Mouse (Mus musculus): ENCODE data around the gene Ndufaf2. TPM values are rescaled to one million over a fixed set of nuclear protein-coding genes. Genes with fewer than 3 reads are reported as not detected.

Gene Ndufaf2
- total RNA-seq (2023) = 1 to 10 TPM; 4.7 to 8.3 TPM

DNA sequence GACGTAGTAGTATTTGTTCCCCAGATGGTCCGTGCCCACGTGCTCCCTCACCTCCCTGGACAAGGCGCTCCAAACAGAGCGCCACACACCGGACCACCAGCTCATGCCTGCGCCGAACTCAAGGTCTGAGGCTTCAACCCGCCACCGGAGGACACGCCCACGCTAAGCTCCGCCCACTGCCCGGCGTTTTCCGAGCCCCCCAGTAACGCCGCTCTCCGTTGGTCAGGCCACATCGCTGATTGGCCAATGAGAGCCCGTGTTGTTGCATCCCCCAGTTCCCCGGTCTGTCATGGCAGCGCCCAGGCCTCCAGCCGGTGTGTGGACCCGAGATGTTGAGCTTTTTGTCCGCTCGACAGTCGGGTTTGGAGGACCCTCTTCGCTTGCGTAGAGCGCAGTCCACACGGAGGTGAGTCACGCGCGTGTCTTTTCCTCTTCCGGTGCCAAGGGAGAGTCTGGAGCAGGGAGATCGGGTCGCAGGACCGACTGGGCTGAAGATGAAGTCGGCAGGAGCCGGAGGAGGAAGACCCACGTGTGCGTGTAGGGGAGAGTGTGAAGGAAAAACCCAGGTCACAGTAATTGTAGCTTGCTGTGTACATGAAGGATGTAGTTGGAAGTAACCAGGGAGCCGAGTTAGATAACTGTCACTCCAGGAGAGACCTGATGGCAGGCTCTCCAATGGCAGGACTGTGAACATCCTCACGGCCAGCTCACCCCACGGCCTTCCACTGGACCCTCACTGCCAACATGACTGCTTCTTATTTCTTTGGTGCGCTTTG lies at the start of gene Ndufaf2, which contains the start of gene Ercc8:
Gene Ndufaf2 (minus strand): TSS at position 159 of the 776 bp plus-strand sequence.
Gene Ercc8 (plus strand): TSS at position 267 of the 776 bp plus-strand sequence.

DNA sequence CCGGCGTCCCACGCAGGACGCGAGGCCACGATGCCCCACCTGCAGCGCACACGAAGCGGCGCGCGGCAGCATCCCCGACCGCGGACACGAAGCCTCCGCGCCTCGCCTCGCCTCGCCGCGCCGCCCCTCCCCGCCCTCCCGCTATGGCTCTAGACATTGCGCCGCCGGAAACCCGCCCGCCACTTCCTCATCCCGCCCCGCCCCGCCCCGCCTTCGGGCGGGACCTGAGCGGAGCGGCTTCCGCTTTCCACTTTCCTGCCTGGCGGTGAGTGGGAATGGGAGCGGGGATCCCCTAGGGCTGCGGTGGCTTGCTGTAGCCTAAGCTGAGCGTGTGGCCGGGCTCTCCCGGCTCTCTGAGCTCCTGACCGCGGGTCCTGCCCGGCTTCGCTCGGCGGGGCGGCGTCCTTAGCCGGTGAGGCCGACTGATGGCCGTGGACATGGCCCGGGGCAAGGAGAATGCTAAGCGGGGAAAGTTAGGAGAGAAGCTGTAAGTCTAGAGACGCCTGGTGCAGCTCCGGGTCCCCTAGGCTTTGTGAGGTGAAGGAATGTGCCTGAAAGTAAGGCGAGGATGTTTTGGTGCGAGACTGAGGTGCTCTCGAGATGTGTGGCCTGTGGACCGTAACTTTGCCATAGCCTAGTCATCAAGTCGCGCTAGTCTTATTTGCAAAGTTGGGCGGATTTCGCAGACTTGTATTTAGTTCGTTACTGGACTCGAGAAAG lies 114.0 kb downstream of the Ndufaf2 start, which contains the start of gene Smim15:
Gene Smim15 (plus strand): TSS at position 225 of the 720 bp plus-strand sequence.

Other genes starting within 250 kb of the Ndufaf2 start
- 10 to 100 TPM; 30.5 to 32.9 TPM for gene Smim15, start 114.2 kb downstream of the Ndufaf2 start, total RNA-seq (2023)
- 1 to 10 TPM; 8.6 to 9.2 TPM for gene Ercc8, start 108 bp upstream of the Ndufaf2 start, total RNA-seq (2023)
- gene Elovl7, start 55.8 kb upstream of the Ndufaf2 start, total RNA-seq (2023) = 1 to 10 TPM in 1 of 2 experiments, under 1 TPM in 1; 0.73 to 1.5 TPM
- gene Depdc1b, start 157.7 kb upstream of the Ndufaf2 start, total RNA-seq (2023) = 1 to 10 TPM; 1.7 to 1.9 TPM